Mouse (Mus musculus) testis, postnatal 10 days (tissue): ENCODE measurements around the gene Kcna10.

Source experiments
- DNase-seq: peaks from one replicate; pipeline ENCODE4 v3.0.0; 2021; ENCODE audit warnings: low spot score

Kcna10 gene

DNA sequence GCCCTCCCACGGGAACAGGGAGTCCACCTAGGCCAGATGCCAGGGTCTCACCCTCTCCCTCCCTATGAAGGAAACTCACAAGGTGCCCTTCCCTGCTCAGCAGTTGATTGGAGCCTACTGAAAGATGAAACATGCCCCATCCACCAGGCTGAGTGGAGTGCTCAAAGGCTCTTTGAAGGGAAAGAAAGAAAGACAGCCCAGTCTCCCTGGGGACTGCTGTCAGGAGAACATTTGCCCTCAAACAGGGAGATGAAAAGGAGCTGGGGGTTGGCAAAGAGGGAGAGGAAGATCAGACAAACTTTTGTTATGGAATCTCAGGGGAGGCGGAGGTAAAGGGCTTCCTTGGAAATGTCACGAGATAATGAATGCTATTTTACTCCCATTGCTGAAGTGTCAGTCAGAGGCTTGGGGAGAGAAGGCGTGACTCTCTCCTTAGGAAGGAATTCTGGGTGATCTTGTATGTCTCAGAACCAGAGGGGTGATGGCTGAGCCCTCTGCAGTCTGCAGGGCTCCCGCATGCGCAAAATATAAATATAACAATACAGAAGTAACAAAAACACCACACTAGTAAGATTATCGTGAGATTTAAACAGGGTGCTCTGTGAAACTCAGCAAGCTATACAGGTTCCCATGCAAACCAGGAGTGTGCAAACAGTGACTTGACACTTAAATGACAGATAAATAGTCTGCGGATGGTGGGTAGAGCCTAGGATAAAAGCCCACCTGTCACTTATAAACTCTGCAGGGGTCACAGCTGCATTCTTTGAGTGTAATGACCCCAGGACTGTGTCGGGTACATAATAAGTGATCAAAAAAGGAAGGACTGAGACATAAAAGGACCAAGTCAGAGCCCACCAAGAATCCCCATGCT lies 18.7 kb downstream of the Kcna10 start:
- no peak for DNase-seq

DNA sequence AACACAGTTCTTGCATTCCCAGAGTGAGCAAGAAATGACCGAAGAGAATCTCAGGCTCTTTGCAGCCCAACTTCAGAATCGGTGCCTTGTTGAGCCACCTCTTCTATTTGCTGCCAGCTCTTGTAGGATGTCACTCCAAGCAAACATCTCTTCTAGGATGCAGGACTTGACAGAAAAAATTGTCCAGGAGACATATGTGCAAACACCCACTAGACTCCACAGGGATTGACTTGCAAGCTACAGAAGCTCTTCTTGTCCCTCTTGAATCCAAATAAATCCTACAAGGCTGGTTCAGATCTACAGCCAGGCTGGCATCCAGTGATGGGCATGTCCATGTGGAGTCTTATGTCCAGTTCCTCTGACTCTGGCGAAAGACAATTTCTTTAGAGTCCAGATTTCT lies 21.6 kb downstream of the Kcna10 start:
- no peak for DNase-seq

DNA sequence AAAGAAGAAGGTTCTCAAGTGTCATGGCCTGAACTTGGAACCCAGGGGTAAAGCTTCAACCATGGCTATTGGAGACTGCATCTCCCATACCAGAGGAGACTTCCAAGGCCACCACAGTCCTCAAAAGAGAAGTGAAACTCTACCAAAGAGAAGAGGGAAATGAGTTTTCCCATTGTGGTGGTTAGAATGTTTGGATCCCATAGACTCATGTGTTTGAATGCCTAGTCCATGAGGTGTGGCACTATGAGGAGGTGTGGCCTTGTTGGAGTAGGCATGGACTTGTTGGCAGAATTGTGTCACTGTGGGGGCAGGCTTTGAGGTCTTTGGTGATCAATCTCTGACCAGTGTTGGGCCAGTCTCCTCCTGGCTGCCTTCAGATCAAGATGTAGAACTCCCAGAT lies 22.3 kb downstream of the Kcna10 start:
- no peak for DNase-seq

DNA sequence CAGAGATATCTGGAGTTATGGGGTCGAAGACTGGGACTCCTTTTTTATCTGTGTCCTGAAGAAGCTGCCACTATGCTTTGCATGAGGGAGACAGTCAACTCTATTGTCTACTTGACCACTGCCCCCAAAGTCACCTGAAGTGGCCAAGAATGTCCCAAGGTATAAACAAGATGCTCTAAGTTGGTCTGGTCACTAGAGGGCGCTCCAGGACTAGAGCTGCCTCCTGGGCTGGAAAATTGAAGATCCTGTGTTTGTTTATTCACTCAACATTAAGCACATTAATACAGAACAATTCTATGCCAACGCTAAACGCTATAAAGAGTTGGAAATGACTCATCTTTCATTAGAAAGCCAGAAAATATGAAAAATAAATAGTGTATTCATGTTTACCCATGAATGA lies 23.1 kb downstream of the Kcna10 start:
- DNase-seq = peak; percentile 88

DNA sequence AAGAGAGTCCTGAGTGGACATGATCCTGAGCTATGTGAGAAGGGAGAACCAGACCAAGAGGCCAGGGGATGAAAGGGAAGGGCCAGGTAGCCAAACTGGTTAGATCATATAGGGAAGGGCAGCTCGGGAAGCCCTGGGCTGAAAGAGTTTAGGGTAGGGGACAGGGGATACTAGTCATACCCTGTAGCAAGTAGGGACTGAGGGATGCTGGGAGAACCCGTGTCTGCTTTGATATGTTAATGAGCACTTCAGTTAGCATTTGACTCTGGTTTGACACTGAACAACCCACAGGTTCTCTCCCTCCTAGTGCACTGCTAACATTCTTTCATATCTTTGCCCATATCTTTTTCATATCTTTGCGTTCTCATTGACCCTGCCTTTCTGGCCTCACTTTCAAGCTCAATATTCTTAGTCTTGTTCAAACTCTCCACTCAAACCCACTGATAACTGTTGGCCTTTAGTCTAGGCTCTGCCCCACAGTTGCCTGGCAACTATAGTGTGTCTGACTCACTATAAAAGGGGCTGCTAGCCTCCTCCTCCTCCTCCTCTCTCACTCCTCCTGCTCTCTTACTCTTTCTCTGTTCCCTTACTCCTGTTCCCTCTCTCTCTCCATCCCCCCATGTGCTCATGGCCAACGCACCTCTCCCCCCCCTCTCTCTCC lies 23.8 kb downstream of the Kcna10 start:
- DNase-seq = no peak

DNA sequence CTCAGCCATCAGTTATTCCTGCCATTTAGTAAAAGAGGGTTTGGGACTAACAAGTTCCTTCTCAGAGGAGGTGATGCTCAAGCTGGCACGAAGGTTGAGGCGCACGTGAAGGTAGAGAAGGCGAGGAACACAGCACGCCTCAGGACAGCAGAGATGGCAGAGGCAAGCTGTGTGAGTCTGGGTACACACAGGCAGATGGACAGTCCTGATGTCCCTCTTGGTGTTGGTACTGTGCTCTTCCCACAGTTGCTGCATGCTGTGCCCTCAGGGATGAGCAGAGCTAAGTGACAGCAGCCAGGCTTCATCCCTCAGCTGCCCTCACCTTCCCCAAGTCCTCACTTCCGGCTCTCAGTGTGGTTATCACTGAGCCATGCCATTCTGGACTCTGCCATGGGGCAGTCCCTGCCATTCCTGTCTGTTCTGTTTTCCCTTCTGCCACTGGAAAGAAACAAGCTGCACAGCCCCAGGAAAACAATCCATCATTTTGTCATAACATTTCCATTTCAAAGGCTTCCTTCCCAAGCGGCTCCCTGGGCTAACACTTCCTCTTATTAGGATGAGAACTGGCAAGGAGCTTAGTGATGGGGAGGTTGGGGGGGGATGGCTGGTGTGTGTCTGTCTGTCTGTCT lies 24.9 kb downstream of the Kcna10 start:
- DNase-seq = no peak

DNA sequence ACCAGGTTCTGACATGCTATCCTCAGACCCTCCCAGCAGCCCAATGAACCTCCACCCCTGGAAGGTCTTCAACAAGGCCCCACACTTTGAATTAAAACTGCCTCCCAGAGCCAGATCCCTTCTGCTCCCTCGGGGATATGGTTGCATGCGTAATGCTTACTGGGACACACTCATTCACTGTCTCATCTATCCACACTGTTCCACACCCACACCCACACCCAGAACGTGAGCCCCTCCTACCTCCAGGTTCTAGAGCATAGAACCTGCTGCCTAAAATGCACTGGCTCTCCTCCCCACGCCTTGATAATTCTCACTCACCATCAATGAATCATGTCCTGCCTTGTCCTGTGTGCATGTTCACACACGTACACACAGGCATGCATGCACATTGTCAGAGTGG lies 31.8 kb downstream of the Kcna10 start:
- no peak for DNase-seq

DNA sequence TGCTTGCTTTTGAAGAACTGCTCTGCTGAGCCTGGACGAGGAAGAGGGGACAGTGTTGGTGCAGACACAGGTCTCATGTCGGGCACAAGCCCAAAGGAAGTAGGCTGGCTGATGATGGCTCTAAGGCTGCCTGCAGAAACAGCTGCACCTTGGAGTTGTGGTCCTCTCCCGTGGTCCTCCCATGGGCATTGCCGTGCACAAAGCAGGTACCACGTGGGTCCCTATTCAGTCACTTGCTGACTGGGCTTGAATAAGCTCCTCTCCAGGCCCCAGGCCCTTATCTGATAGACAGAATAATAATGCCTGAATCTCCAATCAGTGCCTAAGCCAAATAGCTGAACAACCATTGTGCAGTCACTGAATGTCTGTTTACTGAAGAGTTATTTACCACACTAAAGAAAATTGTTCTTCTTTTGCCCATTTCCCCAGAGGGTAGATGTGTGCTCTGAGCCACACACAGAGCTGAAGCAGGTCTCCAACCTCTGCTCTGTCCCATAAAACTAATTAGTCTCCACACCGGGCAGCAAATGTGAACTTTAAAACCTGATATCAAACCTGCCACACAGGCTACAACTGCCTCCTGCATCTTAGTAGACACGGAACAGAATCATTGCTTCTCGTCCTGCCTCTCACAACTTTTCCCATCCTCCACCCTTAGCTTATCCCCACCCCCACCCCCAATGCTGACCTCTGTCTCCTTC lies 33.7 kb downstream of the Kcna10 start:
- no peak for DNase-seq

DNA sequence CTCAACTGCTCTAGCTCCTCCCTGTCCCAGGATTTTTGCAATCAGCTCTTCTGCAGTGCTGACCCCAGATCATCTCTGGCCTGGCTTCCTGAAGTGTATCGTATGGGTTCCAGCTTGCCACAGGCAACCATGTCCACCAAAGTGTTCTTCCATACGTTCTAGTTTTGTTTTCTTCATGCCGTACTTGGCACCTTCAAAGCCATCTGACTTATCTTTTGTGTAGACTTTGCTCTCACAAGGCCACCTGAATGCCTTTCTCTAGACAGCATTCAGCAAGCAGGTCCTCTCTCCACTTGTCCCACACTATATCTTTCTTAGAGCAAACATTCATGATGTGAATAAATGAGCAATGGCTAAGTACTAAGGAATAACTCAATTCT lies 34.2 kb downstream of the Kcna10 start:
- DNase-seq = no peak

DNA sequence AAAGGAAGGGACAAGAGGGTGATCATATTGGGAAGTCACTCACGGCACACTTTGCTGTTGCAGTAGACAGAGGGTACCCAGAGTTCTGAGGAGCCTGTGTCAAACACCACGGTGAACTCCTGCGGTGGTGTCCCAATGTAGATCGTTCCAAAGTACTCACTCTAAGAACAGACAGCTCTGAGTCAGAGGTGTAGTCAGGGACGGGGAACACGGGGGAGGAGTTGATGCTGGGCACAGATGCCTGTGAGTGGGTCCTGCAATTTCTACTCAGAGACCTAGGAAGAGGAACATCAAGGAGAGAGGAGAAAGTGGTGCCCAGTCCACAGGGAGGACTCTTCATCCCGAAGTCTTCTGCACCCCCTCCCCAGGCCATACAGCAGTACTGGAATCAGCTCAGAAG lies 35.7 kb downstream of the Kcna10 start:
- DNase-seq = no peak

DNA sequence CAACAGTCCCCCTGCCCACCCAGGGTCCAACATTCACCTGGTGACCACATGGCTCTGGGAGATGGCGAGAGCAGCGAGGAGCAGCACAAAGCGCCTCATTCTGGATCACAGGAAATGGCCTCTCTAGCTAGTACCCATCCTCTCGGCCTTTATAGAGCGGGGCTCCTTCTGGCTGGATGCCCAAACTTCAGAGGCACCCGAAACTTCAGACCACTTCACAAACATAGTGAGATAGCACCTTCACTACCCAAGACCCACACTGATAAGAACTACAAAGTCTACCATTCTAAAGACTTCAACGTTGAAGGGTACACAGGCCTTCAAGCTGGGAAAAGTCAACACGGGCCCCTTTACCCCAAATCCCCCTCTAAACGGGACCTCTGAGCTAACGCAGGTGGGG lies 38.8 kb downstream of the Kcna10 start, which contains the start of gene Cym:
Gene Cym (minus strand): TSS at position 125 of the 400 bp plus-strand sequence.
- DNase-seq = no peak

DNA sequence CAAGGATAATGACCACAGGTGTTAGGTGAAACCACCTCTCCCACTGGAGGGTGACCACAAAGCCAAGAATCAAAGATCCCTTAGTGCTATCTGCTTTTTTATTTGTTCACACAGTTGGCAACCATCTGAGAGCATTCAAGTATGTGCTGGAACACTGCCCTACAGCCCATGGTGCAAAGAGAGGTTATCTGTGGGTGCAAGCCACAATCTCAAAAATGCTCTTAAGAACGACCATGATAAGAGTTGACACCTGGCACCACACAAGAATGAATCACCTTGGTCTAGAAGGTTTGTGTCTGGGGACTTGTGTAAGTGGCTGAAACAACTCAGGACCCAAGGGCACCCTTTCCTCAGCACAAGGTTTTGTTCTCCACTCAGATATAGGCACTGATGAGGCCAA lies 40.4 kb downstream of the Kcna10 start:
- DNase-seq = no peak

DNA sequence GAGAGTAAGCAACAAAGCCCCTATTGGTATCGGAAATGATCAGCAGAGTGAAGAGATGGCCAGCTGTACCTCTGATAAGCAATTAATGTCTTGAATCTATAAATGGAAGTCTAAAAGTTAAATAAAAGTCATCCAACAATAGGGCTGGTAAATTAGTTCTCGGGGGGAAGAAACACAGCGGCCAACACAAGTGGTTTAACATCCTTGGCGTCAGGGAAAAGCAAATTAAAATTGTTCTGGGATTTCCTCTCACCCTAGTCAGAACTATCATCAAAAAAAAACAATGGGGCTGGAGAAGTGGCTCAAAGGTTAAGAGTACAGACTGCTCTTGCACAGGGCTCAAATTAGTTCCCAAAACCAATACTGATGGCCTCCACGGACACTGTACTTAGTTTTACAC lies 43.0 kb downstream of the Kcna10 start:
- no peak for DNase-seq

DNA sequence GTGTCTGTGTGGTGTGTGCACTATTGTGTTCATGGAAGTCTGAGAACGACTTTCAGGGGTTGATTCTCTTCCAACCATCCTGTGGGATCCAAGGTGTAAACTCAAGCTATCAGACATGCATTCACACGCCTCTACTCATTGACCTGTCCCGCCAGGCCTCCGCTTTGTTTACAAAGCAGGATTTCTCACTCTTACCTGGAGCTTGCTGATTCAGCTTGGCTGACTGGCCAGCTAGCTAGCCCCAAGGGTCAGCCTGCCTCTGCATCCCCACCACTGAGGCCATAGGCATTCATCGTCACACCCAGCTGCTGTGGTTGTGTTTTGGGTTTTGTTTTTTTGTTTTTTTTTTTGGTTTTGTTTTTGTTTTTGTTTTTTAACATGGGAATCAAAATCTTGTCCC lies 46.4 kb downstream of the Kcna10 start:
- no peak for DNase-seq

DNA sequence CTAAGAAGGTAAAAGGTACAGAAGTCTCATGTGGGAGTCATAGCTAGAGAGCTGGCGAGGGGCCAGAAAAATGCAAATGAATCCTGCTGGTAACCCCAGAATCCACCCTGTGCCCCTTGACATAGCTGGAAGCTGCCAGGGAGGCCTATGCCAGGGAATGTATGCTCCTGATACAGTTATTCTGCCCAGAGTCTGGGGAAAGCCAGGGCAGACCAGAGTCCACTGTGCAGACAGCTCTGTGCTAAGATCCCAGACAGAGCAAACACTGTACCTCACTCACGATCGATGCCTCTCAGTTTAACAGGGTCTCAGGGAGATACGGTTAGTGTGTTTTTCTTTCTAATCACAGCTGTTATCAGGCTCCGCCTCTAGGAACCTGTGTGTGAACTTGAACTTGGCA lies 47.0 kb downstream of the Kcna10 start:
- peak; percentile 53 for DNase-seq

DNA sequence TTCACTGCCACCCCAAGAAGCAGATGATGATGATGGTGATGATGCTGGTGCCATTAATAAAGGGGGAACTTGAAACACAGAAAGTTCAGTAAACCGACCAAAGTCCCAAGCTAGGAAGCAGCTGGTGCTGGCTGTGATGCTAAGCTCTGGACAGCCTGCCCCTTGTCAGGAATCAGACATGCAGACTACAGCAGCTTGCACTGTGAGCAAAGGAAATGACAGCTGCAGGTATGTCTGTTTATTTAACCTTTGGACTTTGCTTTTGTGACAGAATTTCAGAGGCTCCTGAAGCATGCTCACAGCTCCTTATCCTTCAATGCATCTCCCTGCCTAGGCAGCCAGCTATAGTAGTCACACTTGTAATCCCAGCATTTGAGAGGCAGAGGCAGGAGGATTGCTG lies 47.7 kb downstream of the Kcna10 start, which contains the start of gene A630076J17Rik:
Gene A630076J17Rik (plus strand): TSS at position 88 of the 400 bp plus-strand sequence.
- no peak for DNase-seq

DNA sequence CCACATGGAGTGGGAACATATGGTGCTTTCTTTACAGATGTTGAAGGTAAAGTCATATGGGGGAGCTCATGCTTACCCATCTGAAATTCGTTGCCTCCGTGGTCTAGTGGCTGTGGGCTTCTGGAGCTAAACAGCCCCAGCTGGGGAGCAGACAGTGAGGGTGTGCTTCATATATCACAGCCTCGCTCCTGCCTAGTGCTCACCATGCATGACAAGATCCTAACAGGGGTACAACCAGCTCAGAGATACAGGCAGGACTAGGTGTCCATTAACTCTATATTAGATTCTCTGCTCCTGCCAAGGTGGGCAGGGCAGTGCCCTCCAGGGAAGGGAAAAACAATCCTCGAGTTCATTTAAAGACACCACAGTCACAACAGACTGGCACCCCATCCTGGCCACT lies 48.3 kb downstream of the Kcna10 start:
- no peak for DNase-seq

DNA sequence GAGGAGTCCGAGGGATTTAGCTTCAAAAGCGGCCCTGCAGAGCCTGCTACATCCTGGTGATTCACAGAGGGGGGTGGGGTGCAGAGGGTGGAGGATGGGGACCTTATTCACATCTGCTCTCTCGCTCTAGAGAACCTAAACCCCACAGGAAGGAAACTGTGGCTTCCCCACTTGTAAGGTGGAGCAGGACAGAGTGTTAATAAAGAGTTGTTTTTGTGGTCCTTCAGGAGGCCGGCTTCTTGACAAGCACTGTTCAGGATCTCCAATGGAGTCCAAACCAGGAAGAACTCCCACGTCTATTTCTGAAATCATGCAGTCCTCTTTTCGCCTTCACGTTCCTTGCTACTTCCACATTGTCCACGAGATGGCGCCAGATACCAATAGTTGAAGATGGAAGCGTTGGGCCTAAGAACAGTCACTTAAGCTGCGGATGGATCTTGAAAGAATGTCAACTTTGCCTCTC lies 50.5 kb downstream of the Kcna10 start:
- DNase-seq = peak; percentile 92

DNA sequence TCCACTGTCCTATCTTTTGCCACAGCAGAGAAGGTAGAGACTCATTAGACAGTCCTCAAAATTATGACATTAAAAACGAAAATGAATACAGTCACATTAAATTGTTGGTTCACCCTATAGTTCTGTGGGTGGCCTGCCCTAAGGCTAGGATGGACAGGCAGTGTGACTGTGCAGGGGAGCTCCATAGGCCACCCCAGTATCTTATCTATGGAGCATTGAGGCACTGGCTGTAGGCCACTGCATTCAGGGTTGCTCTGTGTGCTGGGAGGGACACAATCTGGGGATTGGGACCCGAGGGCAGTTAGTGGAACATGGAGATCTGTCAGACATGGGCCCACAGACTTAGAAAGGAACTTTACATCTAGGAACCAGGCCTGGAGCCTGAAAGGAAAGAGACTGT lies 51.1 kb downstream of the Kcna10 start:
- no peak for DNase-seq

DNA sequence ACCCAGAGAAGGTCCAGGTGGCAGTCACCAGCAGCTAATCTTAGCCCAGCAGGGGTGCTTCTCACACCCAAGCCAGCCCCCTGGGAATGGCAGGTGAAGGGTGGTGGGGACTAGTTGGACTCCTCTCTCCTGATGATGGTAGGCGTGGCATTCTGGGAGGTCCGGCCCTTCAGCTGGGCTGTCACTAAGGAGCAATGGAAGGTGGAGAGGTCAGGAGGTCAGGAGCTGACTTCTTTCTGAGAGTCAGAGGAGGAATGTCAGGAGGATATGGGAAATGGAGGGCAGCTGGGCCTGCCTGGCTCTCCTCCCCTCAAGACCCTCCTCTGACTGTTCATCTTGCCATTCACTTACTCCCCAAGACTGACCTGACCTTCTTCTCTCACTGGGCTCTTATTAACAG lies 55.2 kb downstream of the Kcna10 start:
- no peak for DNase-seq

DNA sequence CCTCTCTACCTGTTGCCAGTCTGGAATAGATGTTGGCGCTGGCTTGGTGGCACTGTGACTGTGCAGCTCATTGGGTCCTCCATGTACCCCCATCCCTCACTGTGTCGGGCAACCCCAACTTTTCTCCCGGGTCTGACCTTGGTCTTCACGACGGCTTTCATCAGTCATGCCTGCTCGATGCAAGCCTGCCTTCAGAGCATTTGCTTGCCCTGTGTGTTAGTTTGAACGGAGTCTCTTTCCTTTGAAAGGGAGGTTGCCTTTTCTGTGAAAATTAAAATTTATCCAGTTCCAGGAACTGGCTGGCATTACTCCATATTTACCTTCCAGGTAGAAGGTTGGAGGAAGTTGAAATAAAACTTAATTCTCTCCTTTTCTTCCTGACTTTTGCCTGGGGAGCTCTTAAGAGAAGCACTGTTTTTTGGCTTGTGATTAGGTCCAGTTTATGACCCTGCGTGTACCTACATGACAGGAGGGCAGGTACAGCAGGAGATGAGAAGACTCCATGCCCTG lies 55.7 kb downstream of the Kcna10 start:
- no peak for DNase-seq

DNA sequence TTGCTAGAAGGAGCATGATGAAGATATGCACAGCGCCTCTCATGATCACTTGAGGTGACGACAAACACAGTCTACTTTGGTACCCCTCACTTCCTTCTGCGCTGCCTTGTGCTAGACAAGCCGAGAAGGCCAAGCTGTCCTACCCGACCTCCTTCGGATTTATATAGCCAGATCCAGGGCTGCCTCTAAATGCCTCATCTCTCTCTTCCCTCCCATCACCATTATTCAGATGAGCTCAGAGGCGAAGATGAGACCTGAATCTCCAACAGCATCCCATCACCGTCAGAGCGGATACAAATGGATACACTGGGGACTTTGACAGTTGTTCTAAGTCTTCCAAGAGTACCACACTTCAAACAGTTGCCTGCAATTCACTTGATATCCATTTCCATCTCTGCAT lies 56.8 kb downstream of the Kcna10 start, which contains the start of gene Prok1:
Gene Prok1 (minus strand): TSS at position 101 of the 400 bp plus-strand sequence.
- no peak for DNase-seq
